Mouse (Mus musculus) spleen, adult 2 months (tissue): ENCODE measurements around the gene Rab42.

Source experiments
- CTCF ChIP-seq: fragments of 200-500 bp; IDR thresholded peaks from 2 replicates; pipeline ENCODE4 v1.5.1; 2011; ENCODE audit warnings: mild to moderate bottlenecking, inconsistent platforms; ENCODE audit not compliant: insufficient read depth, insufficient read length, insufficient replicate concordance; ENCODE audit errors: extremely low read depth
- POLR2A ChIP-seq: fragments of 200-500 bp; IDR thresholded peaks from 2 replicates; pipeline ENCODE4 v1.6.1; 2011; ENCODE audit warnings: low read depth, low read length, inconsistent platforms

- TF ChIP-seq CTCF: no peak
- TF ChIP-seq POLR2A: no peak
These were observed 43.5 kb upstream of the Rab42 start for GRCm38 (mm10) chr4:132346661-132347060.
